Mouse (Mus musculus) forebrain, embryonic 15.5 days (tissue): Measurements from ENCODE around the gene Abhd5. TPM values are rescaled to one million over a fixed set of nuclear protein-coding genes. Genes with fewer than 3 reads are reported as not detected.
A peak's percentile ranks its signal among the peaks of the same experiment; 100 is the strongest.

Experiments
- ATAC-seq: fragments of 200-750 bp; cut with Nextera tagmentation; replicated peaks from 2 replicates; pipeline ENCODE4 v1.8.0; 2017; ENCODE audit warnings: mild to moderate bottlenecking, moderate TSS enrichment, moderate library complexity
- H3K27ac ChIP-seq: fragments of 300-500 bp; sonication (generic); replicated peaks from 2 replicates; pipeline ENCODE4 v1.5.1; 2015; ENCODE audit warnings: mild to moderate bottlenecking, inconsistent platforms
- H3K27me3 ChIP-seq: fragments of 300-500 bp; sonication (generic); 2 replicates; pipeline ENCODE4 v1.6.1; 2015; ENCODE audit warnings: inconsistent platforms
- H3K36me3 ChIP-seq: fragments of 300-500 bp; sonication (generic); 2 replicates; pipeline ENCODE4 v1.6.1; 2015; ENCODE audit warnings: mild to moderate bottlenecking, inconsistent platforms
- H3K4me1 ChIP-seq: fragments of 300-500 bp; sonication (generic); 2 replicates; pipeline ENCODE4 v1.6.1; 2015; ENCODE audit warnings: inconsistent platforms
- H3K4me2 ChIP-seq: fragments of 300-500 bp; sonication (generic); replicated peaks from 2 replicates; pipeline ENCODE4 v1.6.1; 2015; ENCODE audit warnings: mild to moderate bottlenecking, inconsistent platforms
- H3K4me3 ChIP-seq: fragments of 300-500 bp; sonication (generic); 2 replicates; pipeline ENCODE4 v1.5.1; 2015; ENCODE audit warnings: mild to moderate bottlenecking, inconsistent platforms
- H3K9ac ChIP-seq: fragments of 300-500 bp; sonication (generic); replicated peaks from 2 replicates; pipeline ENCODE4 v1.6.1; 2015; ENCODE audit warnings: mild to moderate bottlenecking, inconsistent platforms
- H3K9me3 ChIP-seq: fragments of 300-500 bp; sonication (generic); 2 replicates; pipeline ENCODE4 v1.6.1; 2016; ENCODE audit warnings: inconsistent platforms
- WGBS: fragments of 180-500 bp; shearing (Covaris S2); methylation state at CpG from one replicate; pipeline ENCODE4 v1.1.7; 2015; ENCODE audit warnings: mixed read lengths; 5-methylcytosine and 5-hydroxymethylcytosine counted together
- polyA plus RNA-seq: library from polyadenylated mRNA; unstranded; fragments of >200 nt; fragmentation: Nextera tagmentation; extraction: Ambion mirVana; gene quantifications from 2 replicates; pipeline ENCODE4 v1.2.1, GENCODE M21; 2015

Abhd5 gene
- polyA plus RNA-seq, 1 experiment from 2014 or later, result 24.5 TPM

DNA sequence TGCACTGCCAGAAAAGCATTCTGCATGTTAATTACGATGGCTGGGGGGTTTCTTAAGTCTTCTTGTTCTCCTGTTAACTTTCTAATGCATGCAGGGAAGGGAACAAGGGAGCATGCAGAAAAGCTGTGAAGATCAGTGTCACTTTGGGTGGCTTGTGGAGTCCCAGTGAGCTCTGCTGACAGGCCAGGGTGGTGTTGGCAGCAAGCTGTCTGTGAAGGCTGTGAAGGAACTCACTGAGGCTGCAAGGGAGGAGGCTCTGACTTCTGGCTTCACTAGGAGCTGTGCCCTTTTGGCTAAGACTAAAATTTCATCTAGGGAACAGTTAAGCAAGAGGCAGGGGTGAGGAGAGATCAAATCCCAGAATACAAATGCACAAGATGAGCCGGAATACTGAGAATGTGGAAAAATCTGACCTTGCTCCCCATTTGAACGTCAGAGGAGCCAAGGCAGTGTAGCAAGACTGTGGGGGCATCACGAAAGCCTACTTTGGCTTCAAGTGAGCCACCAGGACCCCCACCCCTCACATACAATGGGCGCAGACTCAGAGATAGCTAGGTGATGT lies 68.9 kb downstream of the Abhd5 start:
- H3K9me3 ChIP-seq, result no peaks in the 10 kb centered on the region
- no peak overlapping the region for H3K4me2 ChIP-seq
- H3K27me3 ChIP-seq, result 0 out of 2 replicates have a peak, but pooled peaks cover 6% of the 10 kb centered on the region
- H3K4me1 ChIP-seq, result 0 out of 2 replicates have a peak, but pooled peaks cover 6% of the 10 kb centered on the region
- H3K36me3 ChIP-seq, result no peaks in the 10 kb centered on the region
- WGBS, result 76% methylated on average over 5 of the region's 5 CpGs
- ATAC-seq, result no peak
- no peak overlapping the region for H3K9ac ChIP-seq
- no peak overlapping the region for H3K27ac ChIP-seq
- H3K4me3 ChIP-seq, result no peak overlapping the region

DNA sequence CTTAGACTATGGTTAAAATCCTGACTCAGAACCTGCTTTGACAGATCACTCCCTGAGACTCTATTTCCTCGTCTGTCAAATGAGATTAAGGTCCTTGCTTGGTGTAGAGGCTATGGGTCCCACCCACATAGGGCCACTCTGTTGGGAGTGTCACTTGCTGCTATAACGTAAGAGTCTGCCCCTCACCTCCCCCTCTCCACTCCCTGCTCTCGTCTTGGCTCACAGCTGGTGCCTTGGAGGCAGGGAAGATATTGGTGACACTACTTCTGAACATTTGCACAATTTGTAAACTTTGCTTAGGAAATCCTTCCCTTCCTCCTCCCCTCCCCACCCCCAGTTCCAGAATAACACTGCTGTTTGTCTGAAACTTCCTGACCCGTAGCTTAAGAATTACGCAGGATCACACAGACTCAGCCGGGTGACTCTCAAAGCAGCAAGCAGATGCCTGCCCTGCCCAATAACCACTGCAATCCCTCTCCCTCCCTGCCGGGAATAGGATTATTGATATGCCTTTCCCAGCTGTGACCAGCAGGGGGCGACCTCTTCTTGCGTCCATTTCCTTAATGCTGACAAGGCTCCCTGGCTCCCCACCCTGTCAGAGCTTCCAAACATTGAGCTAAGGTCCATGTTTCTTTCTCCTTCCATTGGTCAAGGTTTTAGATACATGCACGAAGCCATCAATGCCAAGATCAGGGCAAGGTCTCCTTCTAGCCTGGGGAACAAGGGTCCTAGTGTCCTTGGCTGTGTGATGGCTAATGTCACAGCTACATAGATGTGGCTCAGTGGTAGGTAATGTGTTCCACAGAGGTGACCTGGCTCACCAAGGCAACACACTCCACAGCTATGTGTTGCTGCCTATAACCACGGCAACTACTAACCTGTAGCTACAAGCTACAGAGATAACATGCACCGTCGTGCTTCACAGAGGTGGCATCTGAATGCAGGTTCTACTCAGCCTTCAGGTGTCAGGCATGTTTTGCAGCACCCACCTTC lies 69.7 kb downstream of the Abhd5 start:
- Histone ChIP-seq H3K4me3 (no peak overlapping the region), H3K4me1 (0 out of 2 replicates have a peak, but pooled peaks cover 6% of the 10 kb centered on the region), H3K4me2 (no peak overlapping the region), H3K27me3 (0 out of 2 replicates have a peak, but pooled peaks cover 6% of the 10 kb centered on the region), H3K9me3 (no peaks in the 10 kb centered on the region), H3K9ac (no peak overlapping the region), H3K27ac (no peak overlapping the region), H3K36me3 (no peaks in the 10 kb centered on the region)
- peak; percentile 39 for ATAC-seq
- 24% methylated on average over 13 of the region's 13 CpGs for WGBS

DNA sequence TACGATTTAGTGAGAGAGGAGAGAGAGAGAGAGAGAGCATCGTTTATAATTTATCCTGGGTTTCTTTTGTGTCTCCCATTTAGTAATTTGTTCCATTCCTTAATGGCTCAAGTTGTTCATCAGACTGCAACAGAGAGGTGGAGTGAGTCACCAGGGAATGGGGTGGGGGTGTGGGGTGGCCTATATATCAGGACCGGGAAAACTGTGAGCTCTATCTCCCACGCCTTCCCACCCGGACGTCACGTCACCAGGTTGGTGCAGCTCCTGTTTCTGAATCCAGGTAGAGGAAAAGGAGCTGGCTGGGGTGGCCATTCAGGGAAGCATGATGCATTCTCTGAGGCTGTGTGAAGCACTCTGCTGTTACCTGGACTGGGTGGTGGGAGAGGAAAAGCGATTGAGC lies 70.5 kb downstream of the Abhd5 start:
- Histone ChIP-seq H3K9ac (no peak overlapping the region), H3K27ac (no peak overlapping the region), H3K4me3 (no peak overlapping the region), H3K4me2 (no peak overlapping the region), H3K27me3 (0 out of 2 replicates have a peak, but pooled peaks cover 6% of the 10 kb centered on the region), H3K9me3 (no peaks in the 10 kb centered on the region), H3K36me3 (no peaks in the 10 kb centered on the region), H3K4me1 (no peaks in the 10 kb centered on the region)
- no peak for ATAC-seq
- 84% methylated on average over 8 of the region's 8 CpGs for WGBS

DNA sequence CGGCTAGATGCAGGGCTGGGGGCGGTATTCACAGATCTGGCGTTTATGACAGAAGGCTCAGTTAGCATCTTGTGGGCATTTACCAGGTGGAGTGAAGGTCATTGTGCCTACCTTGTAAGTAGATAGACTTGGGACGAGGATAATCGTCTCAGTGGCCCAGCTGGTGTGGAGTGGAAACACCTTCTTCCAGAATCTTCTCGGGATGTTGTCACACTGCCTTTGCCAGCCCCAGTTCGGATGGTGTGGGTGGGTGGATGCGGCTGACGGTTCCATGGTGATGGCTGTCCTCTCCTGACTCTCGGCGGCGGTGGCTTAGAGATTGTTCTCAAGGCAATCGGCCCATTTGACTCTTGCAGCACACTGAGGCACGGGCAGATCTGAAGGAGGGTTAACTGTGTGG lies 71.3 kb downstream of the Abhd5 start:
- 90% methylated on average over 14 of the region's 14 CpGs for WGBS
- no peaks in the 10 kb centered on the region for H3K9me3 ChIP-seq
- H3K36me3 ChIP-seq, result no peaks in the 10 kb centered on the region
- no peak overlapping the region for H3K27ac ChIP-seq
- H3K4me2 ChIP-seq, result no peak overlapping the region
- H3K4me1 ChIP-seq, result no peaks in the 10 kb centered on the region
- ATAC-seq, result no peak
- 0 out of 2 replicates have a peak, but pooled peaks cover 6% of the 10 kb centered on the region for H3K27me3 ChIP-seq
- H3K9ac ChIP-seq, result no peak overlapping the region
- H3K4me3 ChIP-seq, result no peak overlapping the region

DNA sequence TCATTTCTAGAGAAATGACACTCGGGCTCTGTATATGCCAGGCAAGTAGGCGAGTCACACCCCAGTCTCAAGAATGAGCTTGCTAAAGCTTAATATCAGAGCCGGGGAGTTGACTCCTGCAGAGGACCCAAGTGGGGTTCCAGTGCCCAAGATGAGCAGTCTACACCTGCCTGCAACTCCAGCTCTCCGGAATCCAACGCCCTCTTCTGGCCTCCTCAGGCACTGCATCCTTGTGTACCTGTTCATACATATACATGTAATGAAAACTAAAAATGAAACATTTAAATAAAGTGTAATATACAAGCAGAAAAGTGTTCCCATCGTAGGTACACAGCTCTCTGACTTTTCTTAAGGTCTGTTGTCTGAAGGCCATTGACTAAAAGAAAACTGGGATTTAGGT lies 71.7 kb downstream of the Abhd5 start:
- Histone ChIP-seq H3K4me1 (no peaks in the 10 kb centered on the region), H3K9ac (no peak overlapping the region), H3K27ac (no peak overlapping the region), H3K27me3 (0 out of 2 replicates have a peak, but pooled peaks cover 6% of the 10 kb centered on the region), H3K9me3 (no peaks in the 10 kb centered on the region), H3K4me2 (no peak overlapping the region), H3K4me3 (no peak overlapping the region), H3K36me3 (no peaks in the 10 kb centered on the region)
- 68% methylated on average over 6 of the region's 6 CpGs for WGBS
- no peak for ATAC-seq

DNA sequence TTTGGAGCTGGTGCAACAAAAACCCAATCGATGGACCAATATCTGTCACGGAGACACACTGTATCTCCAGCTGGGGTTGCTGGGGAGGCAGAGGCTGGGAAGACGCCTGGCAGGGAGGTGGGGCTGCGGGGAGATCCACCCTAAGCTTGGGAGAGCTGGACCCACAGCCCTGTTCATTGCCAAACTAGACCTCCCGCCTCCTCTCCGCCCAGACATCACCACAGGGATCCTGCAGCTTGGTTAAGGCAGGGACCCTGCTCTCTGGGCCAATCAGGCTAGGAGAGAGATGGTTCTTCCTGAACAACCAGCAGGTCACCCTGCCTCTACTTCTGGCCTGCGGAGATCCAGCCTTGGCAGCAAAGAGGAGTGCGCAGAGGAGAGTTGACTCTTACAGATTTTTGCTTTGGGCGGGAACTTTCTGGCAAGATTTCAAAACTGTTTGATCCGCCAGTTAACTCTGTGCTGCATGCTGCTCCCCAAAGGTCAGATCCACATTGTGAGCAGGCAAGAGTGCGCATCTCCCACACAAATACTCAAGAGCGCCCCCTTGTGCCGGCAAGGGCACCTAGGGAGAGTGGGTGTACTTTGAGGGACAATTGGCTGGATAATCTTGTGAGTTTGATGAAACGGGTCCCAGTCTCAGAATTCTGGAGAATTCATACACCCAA lies 73.7 kb downstream of the Abhd5 start:
- H3K27ac ChIP-seq, result no peak overlapping the region
- no peaks in the 10 kb centered on the region for H3K9me3 ChIP-seq
- no peak for ATAC-seq
- 0 out of 2 replicates have a peak, but pooled peaks cover 5% of the 10 kb centered on the region for H3K27me3 ChIP-seq
- no peak overlapping the region for H3K4me2 ChIP-seq
- no peaks in the 10 kb centered on the region for H3K36me3 ChIP-seq
- no peaks in the 10 kb centered on the region for H3K4me1 ChIP-seq
- H3K9ac ChIP-seq, result no peak overlapping the region
- H3K4me3 ChIP-seq, result no peak overlapping the region
- 42% methylated on average over 14 of the region's 14 CpGs for WGBS

DNA sequence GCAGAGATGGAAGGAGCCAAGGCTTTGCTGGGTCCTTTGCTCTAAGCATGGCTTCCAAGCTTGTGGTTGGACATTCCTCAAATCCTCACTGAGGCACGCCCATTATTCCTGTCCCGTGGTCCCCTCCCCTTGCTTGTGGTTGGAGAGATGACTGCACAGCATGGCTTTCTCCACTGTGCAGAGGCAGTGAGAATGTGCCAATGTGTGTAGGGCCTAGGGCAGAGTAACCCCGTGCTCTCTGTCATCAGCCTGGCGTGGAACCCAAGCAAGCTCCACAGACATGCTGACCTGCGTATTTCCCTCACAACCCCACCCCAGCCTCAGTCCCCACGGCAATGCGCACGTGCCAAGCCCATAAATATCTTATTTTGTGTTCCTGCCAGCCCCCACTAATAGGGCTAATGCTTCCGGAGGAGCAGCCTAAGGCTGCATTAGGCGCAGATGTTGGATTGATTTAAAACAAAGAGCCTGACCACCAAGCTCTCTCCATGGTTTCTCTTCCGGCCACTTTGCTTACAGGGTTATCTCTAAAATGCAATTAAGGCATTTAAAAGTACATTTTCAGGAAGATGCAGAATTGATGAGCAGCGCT lies 77.7 kb downstream of the Abhd5 start:
- Histone ChIP-seq H3K27me3 (no peaks in the 10 kb centered on the region), H3K4me3 (no peak overlapping the region), H3K4me1 (no peaks in the 10 kb centered on the region), H3K9me3 (no peaks in the 10 kb centered on the region), H3K36me3 (no peaks in the 10 kb centered on the region), H3K4me2 (no peak overlapping the region), H3K27ac (no peak overlapping the region), H3K9ac (no peak overlapping the region)
- no peak for ATAC-seq
- WGBS, result 84% methylated on average over 12 of the region's 12 CpGs

DNA sequence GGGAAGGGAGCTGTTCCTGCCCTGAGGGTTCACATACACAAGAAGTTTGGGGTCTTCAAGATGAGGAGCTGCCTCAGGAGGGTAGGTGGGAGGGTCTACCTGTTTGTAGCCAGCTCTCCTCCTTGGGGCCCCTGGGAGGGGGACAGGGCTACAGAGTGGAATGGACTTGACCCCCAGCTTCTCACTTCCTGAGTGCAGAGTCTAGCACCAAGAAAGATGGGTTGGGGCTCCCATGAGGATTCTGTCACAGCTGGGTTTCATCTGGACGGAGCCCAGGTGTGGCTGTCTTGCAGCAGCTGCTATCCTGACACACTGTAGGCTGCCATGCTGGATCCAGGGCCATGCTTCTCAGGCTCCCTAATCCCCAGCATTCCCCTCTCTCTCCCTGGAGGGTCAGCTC lies 78.3 kb downstream of the Abhd5 start:
- no peak overlapping the region for H3K4me2 ChIP-seq
- no peaks in the 10 kb centered on the region for H3K27me3 ChIP-seq
- H3K9ac ChIP-seq, result no peak overlapping the region
- no peak for ATAC-seq
- no peak overlapping the region for H3K4me3 ChIP-seq
- 90% methylated on average over 1 of the region's 1 CpGs for WGBS
- H3K36me3 ChIP-seq, result no peaks in the 10 kb centered on the region
- H3K9me3 ChIP-seq, result no peaks in the 10 kb centered on the region
- H3K4me1 ChIP-seq, result no peaks in the 10 kb centered on the region
- no peak overlapping the region for H3K27ac ChIP-seq

Other genes with a start within 250 kb of the Abhd5 start
- 73.0 and 84.7 TPM in 2 replicates for gene Snrk, start 234.3 kb upstream of the Abhd5 start, polyA plus RNA-seq
- 34.4 and 35.2 TPM in 2 replicates for gene Ano10, start 57.2 kb upstream of the Abhd5 start, polyA plus RNA-seq